Mouse (Mus musculus) embryonic facial prominence, embryonic 13.5 days (tissue): ENCODE data around the gene Map2k6. TPM values are rescaled to one million over a fixed set of nuclear protein-coding genes. Genes with fewer than 3 reads are reported as not detected.

Experiments
- ATAC-seq: fragments of 200-750 bp; cut with Nextera tagmentation; 2 replicates; pipeline ENCODE4 v1.8.0; 2017; ENCODE audit warnings: low read depth; ENCODE audit not compliant: insufficient number of reproducible peaks, insufficient read depth, low FRiP score, low TSS enrichment
- H3K27ac ChIP-seq: fragments of 300-500 bp; sonication (generic); 2 replicates; pipeline ENCODE4 v1.5.1; 2015; ENCODE audit warnings: moderate library complexity, mild to moderate bottlenecking, inconsistent platforms
- H3K27me3 ChIP-seq: fragments of 300-500 bp; sonication (generic); 2 replicates; pipeline ENCODE4 v1.6.1; 2015; ENCODE audit warnings: mild to moderate bottlenecking, inconsistent platforms
- H3K36me3 ChIP-seq: fragments of 300-500 bp; sonication (generic); 2 replicates; pipeline ENCODE4 v1.6.1; 2015; ENCODE audit warnings: mild to moderate bottlenecking, inconsistent platforms
- H3K4me1 ChIP-seq: fragments of 300-500 bp; sonication (generic); 2 replicates; pipeline ENCODE4 v1.6.1; 2015; ENCODE audit warnings: inconsistent platforms
- H3K4me2 ChIP-seq: fragments of 300-500 bp; sonication (generic); 2 replicates; pipeline ENCODE4 v1.6.1; 2015; ENCODE audit warnings: moderate library complexity, mild to moderate bottlenecking, inconsistent platforms
- H3K4me3 ChIP-seq: fragments of 300-500 bp; sonication (generic); 2 replicates; pipeline ENCODE4 v1.5.1; 2015; ENCODE audit warnings: mild to moderate bottlenecking, inconsistent platforms
- H3K9ac ChIP-seq: fragments of 300-500 bp; sonication (generic); 2 replicates; pipeline ENCODE4 v1.6.1; 2015; ENCODE audit warnings: mild to moderate bottlenecking, inconsistent platforms
- H3K9me3 ChIP-seq: fragments of 300-500 bp; sonication (generic); 2 replicates; pipeline ENCODE4 v1.6.1; 2016; ENCODE audit warnings: inconsistent platforms
- WGBS: fragments of 180-500 bp; shearing (Covaris S2); methylation state at CpG from one replicate; pipeline ENCODE4 v1.1.7; 2015; ENCODE audit warnings: mixed read lengths; 5-methylcytosine and 5-hydroxymethylcytosine counted together
- polyA plus RNA-seq: library from polyadenylated mRNA; unstranded; fragments of >200 nt; fragmentation: Nextera tagmentation; extraction: Ambion mirVana; gene quantifications from 2 replicates; pipeline ENCODE4 v1.2.1, GENCODE M21; 2015

Gene Map2k6
- polyA plus RNA-seq, 1 experiment from 2014 or later: 38.1 TPM

DNA sequence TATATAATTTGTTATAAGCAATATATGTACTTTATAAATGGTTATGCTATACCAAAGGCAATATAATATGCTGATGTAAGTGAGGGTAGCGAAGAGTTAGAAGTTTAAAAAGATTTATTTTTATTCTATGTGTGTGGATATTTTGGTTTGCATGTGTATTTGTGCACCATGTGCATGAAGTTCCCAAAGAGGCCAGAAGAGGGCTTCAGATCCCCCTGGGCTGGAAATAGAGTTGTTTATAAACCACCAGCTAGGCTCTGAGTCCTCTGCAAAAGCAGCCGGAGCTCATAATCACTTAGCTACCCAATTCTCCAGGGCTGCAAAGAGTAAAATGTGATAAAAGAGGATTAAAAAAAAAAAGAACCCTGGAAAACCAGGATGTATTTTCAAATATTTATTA lies 137.6 kb downstream of the Map2k6 start:
- Histone ChIP-seq H3K9me3 (peaks cover 3% of the 10 kb centered on the region; the same call in 1 of the 2 replicates), H3K4me2 (no peak overlapping the region), H3K4me3 (no peak overlapping the region), H3K4me1 (peaks cover 22% of the 10 kb centered on the region), H3K27me3 (no peaks in the 10 kb centered on the region), H3K9ac (no peak overlapping the region), H3K36me3 (no peaks in the 10 kb centered on the region), H3K27ac (no peak overlapping the region)
- WGBS: 94% methylated on average over 2 of the region's 2 CpGs
- no peak for ATAC-seq

DNA sequence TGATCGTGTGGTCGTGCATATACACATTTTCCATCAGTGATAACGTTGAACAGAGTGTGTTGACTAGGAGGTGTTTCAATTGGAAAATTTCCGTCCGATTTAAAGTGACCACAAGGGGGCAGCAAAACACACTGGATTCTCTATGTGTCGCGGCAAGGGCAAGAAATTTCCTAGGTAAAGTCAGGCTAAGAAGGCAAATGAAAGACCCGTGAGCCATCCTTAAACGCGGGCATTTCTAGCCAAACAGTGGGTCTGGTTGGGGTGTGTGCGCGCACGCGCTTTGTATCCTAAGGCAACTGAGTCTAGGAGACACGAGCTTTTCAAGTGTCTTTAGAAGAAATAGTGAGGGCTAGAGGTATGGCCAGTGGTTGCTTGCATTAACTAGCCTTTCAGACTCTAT lies 138.7 kb downstream of the Map2k6 start:
- no peaks in the 10 kb centered on the region for H3K36me3 ChIP-seq
- H3K27ac ChIP-seq: no peak overlapping the region
- peaks cover 22% of the 10 kb centered on the region for H3K4me1 ChIP-seq
- H3K9ac ChIP-seq: no peak overlapping the region
- 7% methylated on average over 15 of the region's 15 CpGs for WGBS
- peak overlapping the region; percentile 55 for H3K4me2 ChIP-seq
- peaks cover 3% of the 10 kb centered on the region; the same call in 1 of the 2 replicates for H3K9me3 ChIP-seq
- no peak for ATAC-seq
- 0 out of 2 replicates have a peak overlapping the region, but pooled peaks have one; percentile 12 for H3K4me3 ChIP-seq
- H3K27me3 ChIP-seq: no peaks in the 10 kb centered on the region

DNA sequence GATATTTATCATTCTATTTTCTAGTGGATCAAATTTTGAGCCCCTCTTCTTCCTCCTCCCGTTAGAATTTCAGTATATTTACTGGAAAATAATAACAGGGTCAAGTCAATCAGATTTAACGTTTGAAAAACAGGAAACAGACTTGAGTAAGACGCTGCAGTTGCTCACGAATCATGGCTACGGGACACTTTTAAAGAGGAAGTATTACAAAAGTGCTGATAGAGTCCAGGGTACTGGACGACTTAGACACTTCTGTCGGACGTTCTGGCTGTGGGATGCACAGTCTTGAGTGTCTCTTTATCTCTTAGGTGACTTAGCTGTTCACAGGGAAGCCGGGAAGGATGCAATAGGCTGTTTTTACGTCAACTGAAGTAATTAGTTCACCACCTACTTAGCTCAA lies 139.3 kb downstream of the Map2k6 start:
- no peak overlapping the region for H3K27ac ChIP-seq
- H3K4me3 ChIP-seq: no peak overlapping the region
- H3K27me3 ChIP-seq: no peaks in the 10 kb centered on the region
- H3K4me1 ChIP-seq: peaks cover 22% of the 10 kb centered on the region
- H3K9ac ChIP-seq: no peak overlapping the region
- no peaks in the 10 kb centered on the region for H3K36me3 ChIP-seq
- 69% methylated on average over 10 of the region's 10 CpGs for WGBS
- no peak overlapping the region for H3K4me2 ChIP-seq
- peaks cover 3% of the 10 kb centered on the region; the same call in 1 of the 2 replicates for H3K9me3 ChIP-seq
- no peak for ATAC-seq

DNA sequence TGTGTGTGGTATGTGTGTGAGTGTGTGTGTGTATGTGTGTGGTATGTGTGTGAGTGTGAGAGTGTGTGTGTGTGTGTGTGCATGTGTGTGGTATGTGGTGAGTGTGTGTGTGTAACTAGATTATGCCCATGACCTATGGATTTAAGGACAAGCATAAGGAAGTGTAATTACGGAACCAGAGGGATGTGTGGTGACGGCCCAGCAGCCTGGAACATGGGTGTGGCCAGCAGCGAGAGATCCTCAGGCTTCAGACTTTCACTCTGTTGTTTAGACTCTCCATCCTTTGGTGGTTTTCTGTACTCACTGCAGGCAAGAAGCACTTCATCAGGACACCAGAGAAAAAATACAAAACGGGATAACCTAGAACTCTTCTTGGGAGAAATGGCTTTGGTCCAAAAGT lies 143.0 kb downstream of the Map2k6 start:
- H3K36me3 ChIP-seq: no peaks in the 10 kb centered on the region
- no peak overlapping the region for H3K9ac ChIP-seq
- H3K27ac ChIP-seq: no peak overlapping the region
- peaks cover 3% of the 10 kb centered on the region; the same call in 1 of the 2 replicates for H3K9me3 ChIP-seq
- WGBS: 82% methylated on average over 4 of the region's 4 CpGs
- no peaks in the 10 kb centered on the region for H3K27me3 ChIP-seq
- peaks cover 3% of the 10 kb centered on the region; the same call in 1 of the 2 replicates for H3K4me1 ChIP-seq
- no peak for ATAC-seq
- H3K4me2 ChIP-seq: no peak overlapping the region
- H3K4me3 ChIP-seq: no peak overlapping the region

DNA sequence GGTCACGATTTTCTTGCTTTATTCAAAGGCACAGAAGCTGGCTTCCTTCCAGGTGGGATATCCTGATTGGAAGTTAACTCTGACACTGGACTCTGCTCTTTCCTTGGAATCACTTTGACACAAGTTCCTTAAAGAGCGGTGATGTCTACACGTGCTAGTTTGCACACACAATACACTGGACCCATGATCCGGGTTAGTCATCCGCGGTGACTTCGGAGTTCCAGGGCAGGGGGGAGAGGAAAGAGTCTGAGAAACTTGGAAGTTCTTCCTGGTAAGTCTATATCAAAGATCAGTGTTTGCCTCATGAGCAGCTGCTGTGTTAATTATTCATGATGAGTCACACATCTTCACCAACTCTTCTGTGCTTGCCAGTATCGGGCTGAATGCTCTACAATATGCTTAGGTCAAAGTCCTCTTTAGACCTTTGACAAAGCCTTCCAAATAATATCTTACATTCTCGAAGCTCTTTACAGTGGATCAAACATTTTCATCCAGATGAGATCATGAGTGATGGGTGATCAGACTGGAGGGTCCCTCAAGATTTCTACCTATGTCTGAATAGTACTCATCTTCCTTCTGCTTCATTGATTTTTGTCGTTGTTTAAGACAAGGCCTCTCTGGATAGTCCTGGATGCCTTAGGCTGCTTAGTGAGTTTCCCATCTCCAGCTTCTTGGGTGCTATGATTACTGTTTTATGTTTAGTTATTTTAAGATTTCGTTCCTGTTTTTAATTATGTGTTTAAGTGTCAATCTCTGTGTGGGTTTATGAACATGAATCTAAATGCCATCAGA lies 145.7 kb downstream of the Map2k6 start:
- H3K27ac ChIP-seq: no peak overlapping the region
- H3K27me3 ChIP-seq: no peaks in the 10 kb centered on the region
- H3K9me3 ChIP-seq: peaks cover 3% of the 10 kb centered on the region; the same call in 1 of the 2 replicates
- no peaks in the 10 kb centered on the region for H3K4me1 ChIP-seq
- ATAC-seq: no peak
- H3K4me2 ChIP-seq: no peak overlapping the region
- 88% methylated on average over 11 of the region's 11 CpGs for WGBS
- H3K36me3 ChIP-seq: no peaks in the 10 kb centered on the region
- no peak overlapping the region for H3K4me3 ChIP-seq
- H3K9ac ChIP-seq: no peak overlapping the region

DNA sequence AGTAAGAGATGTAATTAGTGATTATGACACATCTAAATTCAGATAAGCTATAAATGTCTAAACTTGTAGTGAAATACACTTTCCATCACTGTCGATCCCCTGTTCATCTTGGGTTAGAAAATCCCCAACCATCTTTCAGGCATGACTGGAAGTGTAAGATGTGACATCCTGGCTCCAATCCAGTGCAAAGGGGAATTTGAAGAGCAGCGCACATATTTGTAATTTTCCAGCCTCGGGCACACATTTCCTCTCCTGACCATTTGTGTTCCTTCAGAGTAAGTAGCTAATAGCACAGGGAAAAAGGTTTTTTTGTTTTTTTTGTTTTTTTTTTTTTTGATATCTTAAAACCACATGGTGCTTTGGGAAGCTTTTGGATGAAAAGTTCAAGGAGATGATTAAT lies 146.5 kb downstream of the Map2k6 start:
- Histone ChIP-seq H3K27me3 (no peaks in the 10 kb centered on the region), H3K9ac (no peak overlapping the region), H3K4me1 (no peaks in the 10 kb centered on the region), H3K27ac (no peak overlapping the region), H3K9me3 (peaks cover 2% of the 10 kb centered on the region; the same call in 1 of the 2 replicates), H3K4me2 (no peak overlapping the region), H3K4me3 (no peak overlapping the region), H3K36me3 (no peaks in the 10 kb centered on the region)
- WGBS: 61% methylated on average over 3 of the region's 3 CpGs
- no peak for ATAC-seq

DNA sequence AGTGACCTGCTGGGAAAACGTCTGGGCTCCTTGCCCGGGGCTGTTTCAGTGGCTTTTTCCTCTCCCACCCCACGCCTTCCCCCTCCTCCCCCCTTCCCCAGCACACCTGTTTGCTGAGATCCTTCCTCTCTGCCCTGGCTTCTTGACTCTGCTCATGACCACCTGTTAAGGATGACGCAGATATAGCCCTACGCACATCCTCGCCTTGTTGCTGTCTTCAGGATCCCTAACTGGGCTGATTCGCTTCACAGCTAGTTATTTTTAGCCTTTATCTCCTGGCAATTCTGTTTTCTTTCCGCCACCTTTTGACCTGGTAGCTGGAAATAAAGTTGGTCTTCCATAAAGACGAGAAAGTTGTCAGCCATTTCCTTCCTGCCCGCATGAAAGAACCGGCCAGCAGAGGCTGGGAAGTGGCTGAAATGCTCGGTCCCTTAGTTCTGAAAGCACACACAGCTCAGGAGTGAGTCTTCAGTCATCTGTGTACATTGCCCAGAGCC lies 152.6 kb downstream of the Map2k6 start:
- Histone ChIP-seq H3K9me3 (no peaks in the 10 kb centered on the region), H3K4me3 (no peak overlapping the region), H3K36me3 (no peaks in the 10 kb centered on the region), H3K27ac (no peak overlapping the region), H3K27me3 (no peaks in the 10 kb centered on the region), H3K9ac (no peak overlapping the region), H3K4me1 (no peaks in the 10 kb centered on the region), H3K4me2 (no peak overlapping the region)
- WGBS: 72% methylated on average over 12 of the region's 12 CpGs
- ATAC-seq: no peak

DNA sequence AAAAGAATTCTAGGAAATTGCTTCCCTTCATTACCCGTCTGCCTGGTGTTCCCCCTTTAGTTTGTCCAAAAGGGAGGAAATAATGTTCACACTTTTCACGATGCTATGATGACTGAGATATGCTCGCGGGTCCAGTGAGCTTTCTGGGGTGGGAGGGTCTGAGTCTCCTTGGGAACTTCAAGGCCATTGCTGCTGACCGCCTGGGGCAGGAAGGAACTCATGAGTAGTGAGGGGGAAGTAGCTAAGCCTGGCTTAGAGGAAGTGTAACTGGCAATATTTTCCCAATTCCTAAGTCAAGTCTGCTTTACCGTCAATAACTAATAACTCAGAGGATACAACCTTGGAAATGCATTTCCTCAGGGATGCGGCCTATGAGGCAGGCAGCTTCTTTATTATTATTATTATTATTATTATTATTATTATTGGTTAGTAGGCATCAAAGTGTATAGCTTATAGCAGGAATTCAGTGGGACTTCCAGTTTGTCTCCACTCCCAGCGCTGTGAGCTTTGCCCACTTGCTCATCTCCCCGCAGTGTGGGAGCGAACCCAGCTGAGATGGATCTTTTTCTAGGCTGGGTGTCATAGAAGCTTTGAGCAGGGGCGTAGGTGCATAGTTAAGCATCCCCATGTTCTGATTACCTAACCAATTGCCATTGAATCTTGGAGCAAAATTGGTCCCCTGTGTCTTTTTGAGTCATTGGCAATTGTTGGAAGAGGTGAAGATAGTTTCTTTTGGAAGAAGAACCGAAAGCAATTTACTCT lies 163.6 kb downstream of the Map2k6 start:
- no peak overlapping the region for H3K27ac ChIP-seq
- WGBS: 86% methylated on average over 12 of the region's 12 CpGs
- H3K4me1 ChIP-seq: no peaks in the 10 kb centered on the region
- no peaks in the 10 kb centered on the region for H3K36me3 ChIP-seq
- H3K27me3 ChIP-seq: no peaks in the 10 kb centered on the region
- no peak overlapping the region for H3K4me3 ChIP-seq
- H3K9me3 ChIP-seq: no peaks in the 10 kb centered on the region
- H3K9ac ChIP-seq: no peak overlapping the region
- no peak overlapping the region for H3K4me2 ChIP-seq
- no peak for ATAC-seq

DNA sequence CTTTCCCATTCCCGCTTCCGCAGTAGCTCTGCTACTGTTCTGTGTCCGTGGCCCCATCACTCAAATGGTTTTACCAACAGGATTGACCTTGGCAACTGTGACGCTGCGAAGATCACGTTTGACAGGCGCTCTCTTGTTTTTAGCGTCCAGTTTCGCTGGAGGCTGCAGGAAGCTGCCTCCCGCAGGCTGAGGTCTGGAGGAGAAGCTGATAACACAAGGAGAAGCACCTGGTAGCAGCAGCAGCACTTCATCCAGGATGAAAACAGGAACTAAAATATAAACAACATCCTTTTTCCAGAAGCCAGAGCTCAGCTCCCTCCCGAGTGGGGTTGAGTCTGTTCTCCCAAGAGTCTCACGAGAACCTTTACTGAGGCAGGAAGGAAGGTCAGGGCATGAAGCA lies 164.3 kb downstream of the Map2k6 start:
- H3K27me3 ChIP-seq: no peaks in the 10 kb centered on the region
- H3K27ac ChIP-seq: no peak overlapping the region
- ATAC-seq: no peak
- no peaks in the 10 kb centered on the region for H3K9me3 ChIP-seq
- no peaks in the 10 kb centered on the region for H3K4me1 ChIP-seq
- no peak overlapping the region for H3K4me2 ChIP-seq
- no peak overlapping the region for H3K4me3 ChIP-seq
- H3K36me3 ChIP-seq: no peaks in the 10 kb centered on the region
- 59% methylated on average over 12 of the region's 12 CpGs for WGBS
- no peak overlapping the region for H3K9ac ChIP-seq

DNA sequence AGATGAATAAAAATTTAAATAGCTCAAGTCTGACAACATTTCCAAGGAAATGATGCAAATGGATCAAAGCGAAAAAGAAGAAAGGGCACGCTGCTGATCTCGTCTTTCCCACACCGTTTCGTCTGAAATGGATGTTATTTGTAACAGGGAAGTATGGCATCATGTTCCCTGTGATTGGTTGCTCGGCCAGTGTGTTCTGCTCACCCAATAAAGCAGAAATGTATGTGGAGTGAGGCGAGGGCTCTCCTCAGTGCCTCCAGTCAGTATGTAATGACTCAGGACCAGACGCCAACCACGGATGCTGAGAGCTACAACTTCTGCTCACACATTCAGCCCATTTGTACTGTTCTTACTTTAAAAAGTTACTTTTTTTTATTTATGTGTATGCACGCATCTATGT lies 164.9 kb downstream of the Map2k6 start:
- H3K27me3 ChIP-seq: no peaks in the 10 kb centered on the region
- no peak overlapping the region for H3K9ac ChIP-seq
- no peaks in the 10 kb centered on the region for H3K9me3 ChIP-seq
- H3K4me2 ChIP-seq: no peak overlapping the region
- 59% methylated on average over 10 of the region's 10 CpGs for WGBS
- H3K27ac ChIP-seq: no peak overlapping the region
- H3K36me3 ChIP-seq: no peaks in the 10 kb centered on the region
- ATAC-seq: no peak
- no peak overlapping the region for H3K4me3 ChIP-seq
- no peaks in the 10 kb centered on the region for H3K4me1 ChIP-seq

DNA sequence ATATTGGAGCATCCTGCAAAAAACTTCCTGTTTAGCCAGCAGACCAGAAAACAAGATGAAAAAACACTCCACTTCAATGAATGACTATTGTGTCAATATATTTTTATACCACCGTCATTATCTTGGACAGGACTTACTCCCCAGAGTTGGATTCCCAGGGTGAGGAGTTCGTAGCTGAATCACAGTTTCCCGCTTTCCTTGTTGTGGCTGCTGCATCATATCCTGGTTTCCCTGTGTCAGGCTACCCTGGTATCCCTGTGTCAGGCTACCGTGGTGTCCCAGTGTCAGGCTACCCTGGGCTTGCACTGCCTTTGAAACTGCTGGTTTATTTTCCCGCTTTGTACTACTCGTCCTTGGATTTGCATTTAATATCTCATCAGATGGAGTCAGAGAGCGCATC lies 167.4 kb downstream of the Map2k6 start:
- H3K27ac ChIP-seq: no peak overlapping the region
- no peak overlapping the region for H3K4me2 ChIP-seq
- no peaks in the 10 kb centered on the region for H3K9me3 ChIP-seq
- H3K9ac ChIP-seq: no peak overlapping the region
- H3K4me3 ChIP-seq: no peak overlapping the region
- H3K36me3 ChIP-seq: no peaks in the 10 kb centered on the region
- H3K4me1 ChIP-seq: no peaks in the 10 kb centered on the region
- ATAC-seq: no peak
- H3K27me3 ChIP-seq: no peaks in the 10 kb centered on the region
- WGBS: 85% methylated on average over 7 of the region's 7 CpGs
